Mouse (Mus musculus) heart, embryonic 12.5 days (tissue): ENCODE results near the gene Egfl8. TPM values are rescaled to one million over a fixed set of nuclear protein-coding genes. Genes with fewer than 3 reads are reported as not detected.

Experiments
- ATAC-seq: fragments of 200-750 bp; cut with Nextera tagmentation; 2 replicates; pipeline ENCODE4 v1.8.0; 2017; ENCODE audit warnings: moderate TSS enrichment, moderate library complexity; ENCODE audit not compliant: insufficient number of reproducible peaks, low FRiP score
- H3K27ac ChIP-seq: fragments of 300-500 bp; sonication (generic); 2 replicates; pipeline ENCODE4 v1.5.1; 2016; ENCODE audit warnings: mild to moderate bottlenecking, moderate library complexity; ENCODE audit not compliant: poor library complexity, severe bottlenecking
- H3K27me3 ChIP-seq: fragments of 300-500 bp; sonication (generic); replicated peaks from 2 replicates; pipeline ENCODE4 v1.6.1; 2016; ENCODE audit warnings: mild to moderate bottlenecking, moderate library complexity
- H3K36me3 ChIP-seq: fragments of 300-500 bp; sonication (generic); 2 replicates; pipeline ENCODE4 v1.6.1; 2016; ENCODE audit warnings: mild to moderate bottlenecking, moderate library complexity
- H3K4me1 ChIP-seq: fragments of 300-500 bp; sonication (generic); replicated peaks from 2 replicates; pipeline ENCODE4 v1.6.1; 2016; ENCODE audit warnings: mild to moderate bottlenecking
- H3K4me2 ChIP-seq: fragments of 300-500 bp; sonication (generic); 2 replicates; pipeline ENCODE4 v1.6.1; 2016; ENCODE audit warnings: mild to moderate bottlenecking, moderate library complexity
- H3K4me3 ChIP-seq: fragments of 300-500 bp; sonication (generic); 2 replicates; pipeline ENCODE4 v1.5.1; 2016; ENCODE audit warnings: mild to moderate bottlenecking
- H3K9ac ChIP-seq: fragments of 300-500 bp; sonication (generic); 2 replicates; pipeline ENCODE4 v1.6.1; 2016; ENCODE audit warnings: mild to moderate bottlenecking, moderate library complexity
- H3K9me3 ChIP-seq: fragments of 300-500 bp; sonication (generic); replicated peaks from 2 replicates; pipeline ENCODE4 v1.6.1; 2016; ENCODE audit warnings: mild to moderate bottlenecking, moderate library complexity
- WGBS: fragments of 180-500 bp; shearing (Covaris S2); methylation state at CpG from one replicate; pipeline ENCODE4 v1.1.7; 2016; 5-methylcytosine and 5-hydroxymethylcytosine counted together
- polyA plus RNA-seq: library from polyadenylated mRNA; unstranded; fragments of >200 nt; fragmentation: Nextera tagmentation; extraction: Ambion mirVana; gene quantifications from 2 replicates; pipeline ENCODE4 v1.2.1, GENCODE M21; 2016

Egfl8 gene
- polyA plus RNA-seq: 0.30 and 0.57 TPM in 2 replicates

- no peak within 1 kb of the TSS for H3K4me2 ChIP-seq
- no peak within 1 kb of the TSS for H3K4me3 ChIP-seq
- no peak within 1 kb of the TSS for H3K9ac ChIP-seq
- 0 out of 2 replicates have a peak within 1 kb of the TSS, but pooled peaks have one; percentile 18 for H3K27ac ChIP-seq
- no peaks in the 10 kb centered on the region for H3K4me1 ChIP-seq
- WGBS: 71% methylated on average over 6 of the region's 6 CpGs
- H3K27me3 ChIP-seq: no peaks in the 10 kb centered on the region
- no peak for ATAC-seq
- H3K36me3 ChIP-seq: peaks cover 73% of the 10 kb centered on the region
- H3K9me3 ChIP-seq: no peaks in the 10 kb centered on the region
Observed at GRCm38 (mm10) chr17:34615871-34616270, at the start of gene Egfl8. TSS of gene Egfl8 (minus strand) at chr17:34615971.

- WGBS: 59% methylated on average over 7 of the region's 7 CpGs
- ATAC-seq: no peak
- no peak overlapping the region for H3K27ac ChIP-seq
- no peaks in the 10 kb centered on the region for H3K36me3 ChIP-seq
- no peak overlapping the region for H3K4me2 ChIP-seq
- H3K9ac ChIP-seq: no peak overlapping the region
- H3K4me1 ChIP-seq: peaks cover 22% of the 10 kb centered on the region
- peaks cover 42% of the 10 kb centered on the region for H3K27me3 ChIP-seq
- H3K9me3 ChIP-seq: no peaks in the 10 kb centered on the region; the same call in 1 of the 2 replicates
- H3K4me3 ChIP-seq: no peak overlapping the region
Observed at GRCm38 (mm10) chr17:34664472-34664871, 48.7 kb upstream of the Egfl8 start.

GRCm38 (mm10) chr17:34663558-34663957, 47.8 kb upstream of the Egfl8 start:
- Histone ChIP-seq H3K27ac (no peak overlapping the region), H3K27me3 (peaks cover 45% of the 10 kb centered on the region)
- 34% methylated on average over 1 of the region's 1 CpGs for WGBS

GRCm38 (mm10) chr17:34662978-34663377, 47.2 kb upstream of the Egfl8 start:
- WGBS: 78% methylated on average over 8 of the region's 8 CpGs
- peaks cover 45% of the 10 kb centered on the region for H3K27me3 ChIP-seq
- H3K36me3 ChIP-seq: no peaks in the 10 kb centered on the region
- H3K4me3 ChIP-seq: no peak overlapping the region
- no peak overlapping the region for H3K9ac ChIP-seq
- no peaks in the 10 kb centered on the region; the same call in 1 of the 2 replicates for H3K9me3 ChIP-seq
- no peak overlapping the region for H3K4me2 ChIP-seq
- no peak for ATAC-seq
- H3K4me1 ChIP-seq: peaks cover 26% of the 10 kb centered on the region
- no peak overlapping the region for H3K27ac ChIP-seq

More at GRCm38 (mm10) chr17:34663558-34663957, 47.8 kb upstream of the Egfl8 start:
- no peak for ATAC-seq
- Histone ChIP-seq H3K4me1 (peaks cover 26% of the 10 kb centered on the region), H3K4me2 (no peak overlapping the region), H3K9ac (no peak overlapping the region), H3K36me3 (no peaks in the 10 kb centered on the region), H3K4me3 (no peak overlapping the region), H3K9me3 (no peaks in the 10 kb centered on the region; the same call in 1 of the 2 replicates)

GRCm38 (mm10) chr17:34662468-34662867, 46.7 kb upstream of the Egfl8 start:
- no peak overlapping the region for H3K27ac ChIP-seq
- H3K4me3 ChIP-seq: no peak overlapping the region
- H3K9ac ChIP-seq: no peak overlapping the region
- H3K4me2 ChIP-seq: no peak overlapping the region
- no peaks in the 10 kb centered on the region for H3K36me3 ChIP-seq
- WGBS: 71% methylated on average over 1 of the region's 1 CpGs
- H3K4me1 ChIP-seq: peaks cover 26% of the 10 kb centered on the region
- no peaks in the 10 kb centered on the region for H3K9me3 ChIP-seq
- no peak for ATAC-seq
- H3K27me3 ChIP-seq: peaks cover 45% of the 10 kb centered on the region

GRCm38 (mm10) chr17:34661121-34661591, 45.4 kb upstream of the Egfl8 start:
- ATAC-seq: peak; percentile 53; the same call in 1 of the 2 replicates
- Histone ChIP-seq H3K36me3 (no peaks in the 10 kb centered on the region), H3K9me3 (no peaks in the 10 kb centered on the region), H3K4me3 (peak overlapping the region; percentile 17), H3K9ac (peak overlapping the region; percentile 1; the same call in 1 of the 2 replicates), H3K27me3 (peaks cover 45% of the 10 kb centered on the region), H3K4me1 (peaks cover 28% of the 10 kb centered on the region), H3K27ac (no peak overlapping the region), H3K4me2 (peak overlapping the region; percentile 60)
- 5% methylated on average over 19 of the region's 19 CpGs for WGBS

- no peaks in the 10 kb centered on the region for H3K36me3 ChIP-seq
- peak overlapping the region; percentile 60 for H3K4me2 ChIP-seq
- H3K4me1 ChIP-seq: peaks cover 36% of the 10 kb centered on the region
- no peak for ATAC-seq
- no peaks in the 10 kb centered on the region for H3K9me3 ChIP-seq
- no peak overlapping the region for H3K27ac ChIP-seq
- peaks cover 37% of the 10 kb centered on the region for H3K27me3 ChIP-seq
- H3K4me3 ChIP-seq: no peak overlapping the region
- no peak overlapping the region for H3K9ac ChIP-seq
- WGBS: 27% methylated on average over 11 of the region's 11 CpGs
Observed at GRCm38 (mm10) chr17:34660259-34660820, 44.6 kb upstream of the Egfl8 start.

GRCm38 (mm10) chr17:34659897-34660214, 44.1 kb upstream of the Egfl8 start:
- Histone ChIP-seq H3K4me2 (no peak overlapping the region), H3K9ac (no peak overlapping the region), H3K36me3 (no peaks in the 10 kb centered on the region), H3K27ac (no peak overlapping the region), H3K4me3 (no peak overlapping the region), H3K4me1 (peaks cover 41% of the 10 kb centered on the region), H3K27me3 (peaks cover 33% of the 10 kb centered on the region), H3K9me3 (no peaks in the 10 kb centered on the region)
- 57% methylated on average over 3 of the region's 3 CpGs for WGBS
- no peak for ATAC-seq

- Histone ChIP-seq H3K4me2 (no peak overlapping the region), H3K27ac (no peak overlapping the region), H3K27me3 (peaks cover 31% of the 10 kb centered on the region), H3K36me3 (peaks cover 3% of the 10 kb centered on the region), H3K9me3 (no peaks in the 10 kb centered on the region), H3K4me1 (peaks cover 46% of the 10 kb centered on the region), H3K4me3 (no peak overlapping the region), H3K9ac (no peak overlapping the region)
- no peak for ATAC-seq
- 40% methylated on average over 12 of the region's 12 CpGs for WGBS
Observed at GRCm38 (mm10) chr17:34659181-34659896, 43.6 kb upstream of the Egfl8 start.

GRCm38 (mm10) chr17:34658591-34658990, 42.8 kb upstream of the Egfl8 start:
- H3K4me2 ChIP-seq: no peak overlapping the region
- H3K36me3 ChIP-seq: peaks cover 7% of the 10 kb centered on the region
- H3K9ac ChIP-seq: no peak overlapping the region
- peaks cover 31% of the 10 kb centered on the region for H3K27me3 ChIP-seq
- peaks cover 47% of the 10 kb centered on the region for H3K4me1 ChIP-seq
- ATAC-seq: no peak
- no peaks in the 10 kb centered on the region for H3K9me3 ChIP-seq
- 67% methylated on average over 3 of the region's 3 CpGs for WGBS
- H3K27ac ChIP-seq: no peak overlapping the region
- no peak overlapping the region for H3K4me3 ChIP-seq

- ATAC-seq: no peak
- Histone ChIP-seq H3K4me1 (peaks cover 47% of the 10 kb centered on the region), H3K9ac (no peak overlapping the region), H3K4me3 (no peak overlapping the region), H3K27ac (no peak overlapping the region), H3K9me3 (no peaks in the 10 kb centered on the region), H3K27me3 (peaks cover 31% of the 10 kb centered on the region), H3K36me3 (peaks cover 12% of the 10 kb centered on the region), H3K4me2 (no peak overlapping the region)
- 65% methylated on average over 2 of the region's 2 CpGs for WGBS
Observed at GRCm38 (mm10) chr17:34658145-34658544, 42.4 kb upstream of the Egfl8 start.
